Comparison of ENCODE assay signal across 8 mouse cellular contexts in the genomic region with DNA sequence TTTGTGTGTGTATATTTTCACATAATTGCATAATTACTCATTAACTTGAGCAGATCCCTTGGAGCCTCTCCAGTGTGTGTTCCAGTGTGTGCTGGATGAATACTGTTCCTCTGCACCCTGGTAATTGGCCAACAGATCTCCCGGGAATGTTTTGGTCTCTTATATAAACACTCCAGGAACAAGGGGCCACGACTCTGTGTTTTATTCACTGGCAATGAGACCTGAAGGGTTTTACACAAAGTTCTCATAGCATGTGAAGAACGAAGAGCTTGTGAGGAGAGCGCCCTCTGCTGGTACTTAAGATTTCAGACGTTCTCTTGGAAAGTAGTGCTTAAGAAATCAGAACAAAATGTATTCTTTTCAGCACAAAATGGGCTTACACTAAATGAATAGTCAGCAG.
A peak's percentile ranks its signal among the peaks of the same experiment; 100 is the strongest.
DNase-seq lines count a peak whose midpoint lies in the region; ATAC-seq lines count a peak whose summit lies in the region.

No protein-coding gene starts in this region.

- H3K4me1 ChIP-seq in forebrain, embryonic 14.5 days (ENCODE audit: control insufficient read depth, insufficient read depth, low read length) = 0 out of 2 replicates have a peak, but pooled peaks cover 2% of the 10 kb centered on the region
- no peaks in the 10 kb centered on the region for H3K4me1 ChIP-seq in hindbrain, embryonic 14.5 days (replicated peaks; ENCODE audit: control insufficient read depth, insufficient read depth, low read length)

- no peaks in the 10 kb centered on the region for H3K9me3 ChIP-seq in forebrain, embryonic 14.5 days (replicated peaks; ENCODE audit: control insufficient read depth, low read length)
- H3K9me3 ChIP-seq in hindbrain, embryonic 14.5 days (ENCODE audit: control insufficient read depth, low read length) = no peaks in the 10 kb centered on the region

- no peak overlapping the region for H3K9ac ChIP-seq in forebrain, embryonic 14.5 days (ENCODE audit: low read length)
- H3K9ac ChIP-seq in hindbrain, embryonic 14.5 days = no peak overlapping the region

- no peaks in the 10 kb centered on the region for H3K27me3 ChIP-seq in forebrain, embryonic 14.5 days (replicated peaks; ENCODE audit: control insufficient read depth, insufficient read depth, low read length)
- no peaks in the 10 kb centered on the region for H3K27me3 ChIP-seq in hindbrain, embryonic 14.5 days (ENCODE audit: control insufficient read depth, insufficient read depth, low read length)

- peak; percentile 69 for ATAC-seq in forebrain, embryonic 14.5 days
- no peak for ATAC-seq in hindbrain, embryonic 14.5 days (ENCODE audit: low FRiP score)
- ATAC-seq in inflammation-experienced regulatory T-cells, adult 6 months = no peak

- H3K4me2 ChIP-seq in forebrain, embryonic 14.5 days (ENCODE audit: low read length) = no peak overlapping the region
- no peak overlapping the region for H3K4me2 ChIP-seq in hindbrain, embryonic 14.5 days (replicated peaks)

- H3K27ac ChIP-seq in forebrain, embryonic 14.5 days (ENCODE audit: low read depth, low read length) = no peak overlapping the region
- H3K27ac ChIP-seq in hindbrain, embryonic 14.5 days = no peak overlapping the region

- no peak overlapping the region for H3K4me3 ChIP-seq in forebrain, embryonic 14.5 days (ENCODE audit: low read depth, low read length)
- H3K4me3 ChIP-seq in hindbrain, embryonic 14.5 days (replicated peaks; ENCODE audit: low read length) = no peak overlapping the region

- DNase-seq in MEL-GATA-1-ER (ENCODE audit: extremely low read depth, low read depth) = peak; percentile 59
- DNase-seq in c-Kit-positive CD71-negative TER-119-negative erythroid progenitor cells, embryonic 14.5 days (ENCODE audit: low read depth) = peak; percentile 65
- DNase-seq in forebrain, embryonic 14.5 days (ENCODE audit: low spot score) = peak; percentile 94
- peak; percentile 93 for DNase-seq in hindbrain, embryonic 14.5 days (ENCODE audit: low spot score)
- peak; percentile 66 to 80 for DNase-seq in layer of hippocampus, postnatal 14 days (ENCODE audit: low spot score in 2 of 2)
- peak; percentile 29 to 77 for DNase-seq in lung, postnatal 4 days
- DNase-seq in right cerebral cortex, adult 2 months (ENCODE audit: low spot score in 2 of 2) = peak; percentile 84 to 85

- 2% methylated on average over 5 of the region's 5 CpGs for WGBS in forebrain, embryonic 14.5 days
- WGBS in hindbrain, embryonic 14.5 days = 5% methylated on average over 5 of the region's 5 CpGs

- no peaks in the 10 kb centered on the region for H3K36me3 ChIP-seq in forebrain, embryonic 14.5 days (ENCODE audit: control insufficient read depth, insufficient read depth, low read length)
- no peaks in the 10 kb centered on the region for H3K36me3 ChIP-seq in hindbrain, embryonic 14.5 days (replicated peaks; ENCODE audit: control insufficient read depth, insufficient read depth)
